Mouse (Mus musculus) kidney, postnatal 0 days (tissue): ENCODE measurements around the gene Olfr370. TPM values are rescaled to one million over a fixed set of nuclear protein-coding genes. Genes with fewer than 3 reads are reported as not detected.
"Not testable (repeated sequence)": the region's sequence is repeated elsewhere in the genome, so short reads cannot be mapped to it uniquely, and the experiment has no call there.

ENCODE experiments used
- ATAC-seq: fragments of 200-750 bp; cut with Nextera tagmentation; replicated peaks from 2 replicates; pipeline ENCODE4 v1.8.0; 2017; ENCODE audit warnings: low read depth, moderate number of reproducible peaks, moderate TSS enrichment, moderate library complexity; ENCODE audit not compliant: low FRiP score
- DNase-seq: peaks from one replicate; pipeline ENCODE4 v3.0.0-alpha.2; 2016; ENCODE audit warnings: low spot score
- H3K27ac ChIP-seq: fragments of 300-500 bp; sonication (generic); 2 replicates; pipeline ENCODE4 v1.5.1; 2014; ENCODE audit warnings: mild to moderate bottlenecking
- H3K27me3 ChIP-seq: fragments of 300-500 bp; sonication (generic); 2 replicates; pipeline ENCODE4 v1.6.1; 2014; ENCODE audit warnings: low read length, mixed read lengths; ENCODE audit not compliant: insufficient read depth
- H3K36me3 ChIP-seq: fragments of 300-500 bp; sonication (generic); 2 replicates; pipeline ENCODE4 v1.6.1; 2014; ENCODE audit warnings: low read length, mixed read lengths; ENCODE audit not compliant: insufficient read depth
- H3K4me1 ChIP-seq: fragments of 300-500 bp; sonication (generic); replicated peaks from 2 replicates; pipeline ENCODE4 v1.6.1; 2014; ENCODE audit warnings: antibody characterized with exemption, low read length, mixed read lengths; ENCODE audit not compliant: insufficient read depth
- H3K4me2 ChIP-seq: fragments of 300-500 bp; sonication (generic); 2 replicates; pipeline ENCODE4 v1.6.1; 2014; ENCODE audit warnings: mild to moderate bottlenecking, low read length, moderate library complexity, mixed read lengths
- H3K4me3 ChIP-seq: fragments of 300-500 bp; sonication (generic); replicated peaks from 2 replicates; pipeline ENCODE4 v1.5.1; 2014; ENCODE audit warnings: low read depth, low read length
- H3K9ac ChIP-seq: fragments of 300-500 bp; sonication (generic); 2 replicates; pipeline ENCODE4 v1.6.1; 2014; ENCODE audit warnings: low read depth, low read length
- H3K9me3 ChIP-seq: fragments of 300-500 bp; sonication (generic); replicated peaks from 2 replicates; pipeline ENCODE4 v1.6.1; 2016; ENCODE audit warnings: low read length, inconsistent platforms, mixed read lengths
- CTCF ChIP-seq: IDR thresholded peaks from 2 replicates; pipeline ENCODE4 v1.5.1; 2016; ENCODE audit warnings: antibody characterized with exemption, low read depth, mild to moderate bottlenecking, moderate library complexity
- WGBS: fragments of 180-500 bp; shearing (Covaris S2); extraction: QIAGEN DNeasy Blood & Tissue Kit; methylation state at CpG from one replicate; pipeline ENCODE4 v1.1.7; 2014; 5-methylcytosine and 5-hydroxymethylcytosine counted together
- polyA plus RNA-seq: library from polyadenylated mRNA; unstranded; fragments of >200 nt; fragmentation: Nextera tagmentation; extraction: Ambion mirVana; gene quantifications from 2 replicates; pipeline ENCODE4 v1.2.1, GENCODE M21; 2015

Gene Olfr370
- polyA plus RNA-seq, 1 experiment from 2014 or later, result not detected

DNA sequence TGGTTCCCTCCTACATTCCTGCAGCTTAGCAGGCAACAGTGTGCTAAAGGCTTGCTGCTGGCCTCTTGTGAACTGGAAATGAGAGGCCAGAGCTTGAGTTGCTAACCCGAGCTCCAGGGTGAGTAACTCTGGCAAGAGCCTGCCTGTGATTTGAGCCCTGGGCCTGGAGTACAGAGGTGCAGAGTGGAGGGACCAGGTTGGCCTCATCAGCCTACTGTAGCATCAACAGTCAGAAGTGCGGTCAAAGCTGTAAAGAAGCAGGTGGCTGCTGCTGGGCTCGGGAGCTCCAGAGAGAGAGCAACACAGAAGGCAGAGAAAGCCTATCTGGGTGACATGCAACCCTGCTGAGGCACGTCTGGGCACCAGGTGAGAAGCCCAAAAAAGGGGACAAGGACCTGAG is 33.6 kb downstream of the Olfr370 start:
- DNase-seq (no peak), ATAC-seq (no peak)
- H3K9ac ChIP-seq, result no peak overlapping the region
- 62% methylated on average over 4 of the region's 4 CpGs for WGBS
- H3K4me1 ChIP-seq, result peaks cover 11% of the 10 kb centered on the region
- H3K9me3 ChIP-seq, result no peaks in the 10 kb centered on the region
- no peaks in the 10 kb centered on the region for H3K27me3 ChIP-seq
- no peak overlapping the region; the same call in 1 of the 2 replicates for H3K27ac ChIP-seq
- no peak for TF ChIP-seq CTCF
- peaks cover 20% of the 10 kb centered on the region; the same call in 1 of the 2 replicates for H3K36me3 ChIP-seq
- no peak overlapping the region for H3K4me3 ChIP-seq
- H3K4me2 ChIP-seq, result no peak overlapping the region

DNA sequence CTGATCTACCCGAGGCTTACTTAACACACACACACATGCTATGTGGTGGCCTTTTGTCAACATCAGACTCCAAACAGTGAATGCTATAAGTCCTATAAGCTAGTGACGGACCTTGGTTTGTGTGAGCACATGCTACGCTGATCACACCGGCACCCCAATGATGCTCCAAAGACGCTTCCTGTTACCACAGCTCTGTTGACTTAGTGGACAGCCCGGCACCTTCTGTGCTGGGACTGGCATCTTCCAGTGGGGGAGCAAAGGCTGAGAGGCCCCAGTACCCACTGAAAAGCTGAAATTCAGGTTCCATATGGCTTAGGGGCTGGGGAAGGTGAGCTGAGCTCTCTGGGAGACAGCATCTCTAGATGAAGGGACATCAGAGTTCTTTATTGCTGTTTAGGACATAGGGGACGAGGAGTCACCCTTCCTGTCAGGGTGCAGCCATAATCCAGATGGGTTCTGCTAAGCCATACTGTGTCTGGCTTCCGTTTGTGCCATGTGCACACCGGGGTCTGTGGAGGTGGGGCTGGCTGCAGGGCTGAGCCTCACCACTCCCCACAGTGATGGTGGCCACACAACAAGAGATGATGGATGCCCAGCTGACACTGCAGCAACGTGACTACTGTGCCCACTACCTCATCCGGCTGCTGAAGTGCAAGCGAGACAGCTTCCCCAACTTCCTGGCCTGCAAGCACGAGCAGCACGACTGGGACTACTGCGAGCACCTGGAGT is 34.9 kb downstream of the Olfr370 start:
- no peak for TF ChIP-seq CTCF

DNA sequence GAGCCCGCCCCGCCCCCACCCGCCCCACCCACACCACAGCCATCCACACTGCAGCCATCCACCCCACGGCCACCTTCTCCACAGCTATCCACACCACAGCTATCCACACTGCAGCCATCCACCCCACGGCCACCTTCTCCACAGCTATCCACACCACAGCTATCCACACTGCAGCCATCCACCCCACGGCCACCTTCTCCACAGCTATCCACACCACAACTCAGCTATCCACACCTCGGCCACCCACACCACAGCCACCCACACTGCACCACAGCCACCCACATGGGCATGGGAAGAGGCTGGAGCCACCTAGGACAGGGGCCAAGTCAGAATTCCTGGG is 35.4 kb downstream of the Olfr370 start:
- not testable (repeated sequence) for H3K27me3 ChIP-seq, H3K9me3 ChIP-seq, H3K4me3 ChIP-seq, H3K9ac ChIP-seq, H3K27ac ChIP-seq, H3K4me2 ChIP-seq, ATAC-seq, DNase-seq
- Histone ChIP-seq H3K4me1 (peaks cover 29% of the 10 kb centered on the region), H3K36me3 (peaks cover 20% of the 10 kb centered on the region; the same call in 1 of the 2 replicates)
- 97% methylated on average over 7 of the region's 7 CpGs for WGBS

More for the DNA sequence above, 34.9 kb downstream of the Olfr370 start:
- Histone ChIP-seq H3K36me3 (peaks cover 20% of the 10 kb centered on the region; the same call in 1 of the 2 replicates), H3K4me2 (no peak overlapping the region), H3K27ac (no peak overlapping the region), H3K9ac (no peak overlapping the region), H3K9me3 (no peaks in the 10 kb centered on the region), H3K4me3 (no peak overlapping the region), H3K4me1 (peaks cover 23% of the 10 kb centered on the region), H3K27me3 (no peaks in the 10 kb centered on the region)
- ATAC-seq (no peak), DNase-seq (no peak)
- 84% methylated on average over 15 of the region's 15 CpGs for WGBS

DNA sequence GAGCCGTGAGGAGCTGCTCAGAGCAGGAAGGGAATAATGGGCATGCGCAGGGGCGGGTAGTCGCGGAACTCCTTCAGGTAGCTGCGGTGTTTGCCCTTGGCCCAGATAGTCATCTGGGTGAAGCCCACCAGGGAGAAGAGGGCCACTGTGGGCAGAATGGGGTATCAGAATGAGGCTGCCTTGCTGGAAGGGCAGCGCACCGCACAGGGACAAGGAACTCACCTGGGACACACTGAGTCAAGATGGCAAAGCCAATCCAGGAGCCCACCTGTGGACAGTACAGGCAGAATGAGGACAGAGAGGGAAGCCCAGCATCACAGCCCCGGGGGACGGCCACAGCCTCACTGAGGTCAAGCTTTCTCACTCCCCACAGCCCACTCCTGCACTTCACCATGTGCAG is 36.2 kb downstream of the Olfr370 start:
- no peak for TF ChIP-seq CTCF
- H3K36me3 ChIP-seq, result peaks cover 20% of the 10 kb centered on the region; the same call in 1 of the 2 replicates
- WGBS, result 87% methylated on average over 10 of the region's 10 CpGs
- peaks cover 36% of the 10 kb centered on the region for H3K4me1 ChIP-seq
- H3K27ac ChIP-seq, result no peak overlapping the region
- H3K4me3 ChIP-seq, result no peak overlapping the region
- H3K27me3 ChIP-seq, result no peaks in the 10 kb centered on the region
- DNase-seq (no peak), ATAC-seq (no peak)
- no peak overlapping the region for H3K4me2 ChIP-seq
- no peak overlapping the region for H3K9ac ChIP-seq
- H3K9me3 ChIP-seq, result no peaks in the 10 kb centered on the region

DNA sequence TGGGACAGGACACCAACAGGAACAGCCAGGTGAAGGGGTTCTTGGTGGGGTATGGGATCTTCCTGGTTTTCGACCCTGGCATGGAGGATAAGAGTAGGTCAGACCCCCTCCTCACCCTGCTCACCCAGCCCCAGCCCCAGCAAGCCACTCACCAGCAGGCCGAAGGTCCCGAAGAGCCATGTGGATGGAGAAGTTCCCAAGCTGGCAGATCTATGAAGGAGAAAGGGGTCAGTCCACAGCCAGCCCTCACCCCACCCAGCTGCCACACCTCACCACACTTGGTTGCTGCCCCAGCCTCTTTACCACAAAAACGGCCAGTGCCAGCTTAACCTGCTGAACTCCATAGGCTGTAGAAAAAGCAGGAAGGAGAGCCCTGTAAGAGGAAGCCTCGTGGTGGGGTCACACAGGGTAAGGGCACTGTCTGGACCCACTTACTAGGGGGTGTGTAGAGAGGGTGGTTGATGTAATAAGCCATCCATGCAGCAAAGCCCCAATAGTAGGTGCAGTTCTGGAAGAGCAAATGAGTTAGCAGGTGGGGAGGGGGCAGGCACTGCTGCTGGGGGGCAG is 36.7 kb downstream of the Olfr370 start:
- H3K4me1 ChIP-seq, result peaks cover 37% of the 10 kb centered on the region
- WGBS, result 56% methylated on average over 5 of the region's 5 CpGs
- DNase-seq, result no peak
- H3K9me3 ChIP-seq, result no peaks in the 10 kb centered on the region
- no peaks in the 10 kb centered on the region for H3K27me3 ChIP-seq
- ATAC-seq, result 0 out of 2 replicates have a peak, but pooled peaks have one; percentile 12
- H3K9ac ChIP-seq, result no peak overlapping the region
- no peak overlapping the region for H3K4me2 ChIP-seq
- peaks cover 20% of the 10 kb centered on the region; the same call in 1 of the 2 replicates for H3K36me3 ChIP-seq
- no peak for TF ChIP-seq CTCF
- H3K27ac ChIP-seq, result no peak overlapping the region
- H3K4me3 ChIP-seq, result no peak overlapping the region

DNA sequence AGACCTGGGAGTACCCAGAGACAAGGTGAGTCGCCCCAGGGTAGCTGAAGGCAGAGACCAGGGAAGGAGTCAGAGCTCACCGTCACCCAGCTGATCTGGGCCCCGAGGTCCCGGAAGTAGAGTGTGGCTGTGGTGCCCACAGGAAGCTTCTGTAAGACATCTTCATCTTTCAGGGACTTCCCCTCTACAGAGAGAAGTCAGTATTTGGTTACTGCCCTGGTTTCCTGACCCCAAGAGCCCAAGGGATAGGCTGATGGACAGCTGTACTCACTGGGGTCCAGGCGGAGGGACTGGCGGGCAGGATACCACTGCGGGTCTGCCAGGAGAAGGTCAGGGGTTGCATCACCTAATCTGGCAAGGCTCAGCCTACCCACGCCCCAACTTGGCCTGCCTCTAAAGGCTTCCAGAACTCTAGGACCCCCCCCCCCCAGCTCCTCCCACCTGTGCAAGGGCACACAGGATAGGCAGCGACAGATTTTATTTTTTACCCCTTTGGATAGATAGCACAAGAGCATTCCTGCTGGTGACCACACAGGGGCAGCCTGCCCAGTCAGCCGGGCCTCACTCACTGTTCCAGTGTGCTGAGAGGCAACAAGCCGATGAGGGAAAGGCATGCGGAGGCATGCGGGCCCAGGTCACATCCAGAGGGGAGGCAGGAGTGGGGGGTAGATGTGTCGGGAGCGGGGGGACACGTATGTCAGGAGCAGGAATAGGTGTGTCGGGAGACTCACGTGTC is 37.7 kb downstream of the Olfr370 start:
- H3K36me3 ChIP-seq, result peaks cover 20% of the 10 kb centered on the region; the same call in 1 of the 2 replicates
- TF ChIP-seq CTCF, result peak; percentile 57; the same call in 1 of the 2 replicates
- H3K4me3 ChIP-seq, result no peak overlapping the region
- H3K27ac ChIP-seq, result peak overlapping the region; percentile 8; the same call in 1 of the 2 replicates
- peaks cover 31% of the 10 kb centered on the region for H3K4me1 ChIP-seq
- H3K4me2 ChIP-seq, result no peak overlapping the region
- no peak overlapping the region for H3K9ac ChIP-seq
- no peak for DNase-seq
- no peaks in the 10 kb centered on the region for H3K9me3 ChIP-seq
- 71% methylated on average over 18 of the region's 18 CpGs for WGBS
- peak; percentile 33; the same call in 1 of the 2 replicates for ATAC-seq
- no peaks in the 10 kb centered on the region for H3K27me3 ChIP-seq
